Mouse (Mus musculus): Measurements from ENCODE around the gene Draxin. TPM values are rescaled to one million over a fixed set of nuclear protein-coding genes. Genes with fewer than 3 reads are reported as not detected.

The Draxin gene
- total and polyA plus RNA-seq, 3 experiments: 0.08 to 0.17 TPM; not detected in 1

DNA sequence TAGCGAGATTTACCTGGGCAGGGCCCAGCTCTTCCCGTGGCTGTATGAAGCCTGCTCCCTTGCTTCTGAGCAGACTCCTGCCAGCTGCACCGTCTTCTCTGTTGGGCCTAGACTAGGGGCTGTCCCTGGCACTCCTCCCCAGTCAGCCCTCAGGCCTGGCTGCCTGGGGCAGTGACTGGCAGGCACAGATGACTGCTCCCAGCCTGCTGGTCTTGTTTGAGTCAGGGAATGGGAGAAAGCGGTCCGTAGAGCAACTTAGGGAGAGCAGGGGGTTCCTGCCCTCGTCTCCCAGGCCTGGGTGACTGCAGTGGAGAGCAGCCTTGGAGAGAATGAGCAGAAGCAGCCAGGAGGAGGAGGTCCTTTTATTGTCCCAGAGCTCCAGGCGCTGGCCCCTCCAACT is 74.3 kb downstream of the Draxin start:
- H3K9ac ChIP-seq (ENCODE audit: control insufficient read depth, low read depth, low read length, poor library complexity, severe bottlenecking): no peak overlapping the region
- no peak overlapping the region for H3K4me3 ChIP-seq (ENCODE audit: control insufficient read depth in 1 of 2, insufficient read depth in 1 of 2, low read depth in 2 of 2, low read length in 2 of 2)
- no peaks in the 10 kb centered on the region for H3K9me3 ChIP-seq (replicated peaks; ENCODE audit: insufficient read depth, low read length)
- no peak overlapping the region for H3K27ac ChIP-seq (ENCODE audit: control insufficient read depth, low read depth, low read length)
- TF ChIP-seq RAD21 (IDR thresholded peaks at IDR 0.05; ENCODE audit: low read depth, low read length) (no peak), MAFK (IDR thresholded peaks at IDR 0.05; ENCODE audit: borderline replicate concordance, low read depth, low read length) (no peak), USF2 (IDR thresholded peaks at IDR 0.05; ENCODE audit: borderline replicate concordance in 1 of 2, insufficient read depth in 1 of 2, low read depth in 1 of 2, low read length in 2 of 2) (no peak), SMC3 (IDR thresholded peaks at IDR 0.05; ENCODE audit: low read depth, low read length) (no peak), MEF2A (IDR thresholded peaks at IDR 0.05; ENCODE audit: extremely low read depth, insufficient replicate concordance, low read depth, low read length, poor library complexity, severe bottlenecking) (no peak), ZC3H11A (IDR thresholded peaks at IDR 0.05; ENCODE audit: low read depth, low read length) (no peak), UBTF (IDR thresholded peaks at IDR 0.05; ENCODE audit: borderline replicate concordance, insufficient read depth, low read depth, low read length) (no peak), NRF1 (IDR thresholded peaks at IDR 0.05; ENCODE audit: insufficient read depth, low read depth, low read length, poor library complexity, severe bottlenecking) (no peak), BHLHE40 (IDR thresholded peaks at IDR 0.05; ENCODE audit: borderline replicate concordance, low read depth, low read length) (no peak), E2F4 (IDR thresholded peaks at IDR 0.05; ENCODE audit: borderline replicate concordance, low read depth, low read length) (no peak), GABPA (IDR thresholded peaks at IDR 0.05; ENCODE audit: low read depth, low read length) (no peak), JUND (IDR thresholded peaks at IDR 0.05; ENCODE audit: low read depth, low read length) (no peak), KAT2A (conservative IDR thresholded peaks at IDR 0.05; ENCODE audit: low read depth, low read length) (no peak)
- no peaks in the 10 kb centered on the region for H3K79me2 ChIP-seq (ENCODE audit: control insufficient read depth, insufficient read depth, low read length, poor library complexity)
- no peaks in the 10 kb centered on the region; a peak in 1 of 4 replicates for H3K36me3 ChIP-seq (ENCODE audit: control insufficient read depth in 1 of 2, insufficient read depth in 2 of 2, low read length in 2 of 2)
- no peaks in the 10 kb centered on the region for H3K27me3 ChIP-seq (ENCODE audit: control insufficient read depth in 1 of 2, insufficient read depth in 2 of 2, low read length in 2 of 2)
- H3K4me1 ChIP-seq (ENCODE audit: control insufficient read depth in 1 of 2, insufficient read depth in 2 of 2, low read length in 2 of 2): no peaks in the 10 kb centered on the region
- no peak for DNase-seq (ENCODE audit: low read depth, low spot score)

- no peaks in the 10 kb centered on the region for H3K9me3 ChIP-seq (replicated peaks; ENCODE audit: insufficient read depth, low read length)
- H3K36me3 ChIP-seq (ENCODE audit: control insufficient read depth in 1 of 2, insufficient read depth in 2 of 2, low read length in 2 of 2): no peaks in the 10 kb centered on the region; a peak in 1 of 4 replicates
- no peak for DNase-seq (ENCODE audit: low read depth, low spot score)
- no peaks in the 10 kb centered on the region for H3K79me2 ChIP-seq (ENCODE audit: control insufficient read depth, insufficient read depth, low read length, poor library complexity)
- no peak for TF ChIP-seq POLR2A (IDR thresholded peaks at IDR 0.05; ENCODE audit: control insufficient read depth in 1 of 2, insufficient read depth in 1 of 2, low read depth in 1 of 2, low read length in 2 of 2, poor library complexity in 1 of 2)
- TF ChIP-seq USF2 (IDR thresholded peaks at IDR 0.05; ENCODE audit: borderline replicate concordance in 1 of 2, insufficient read depth in 1 of 2, low read depth in 1 of 2, low read length in 2 of 2): no peak
- no peak for TF ChIP-seq JUND (IDR thresholded peaks at IDR 0.05; ENCODE audit: low read depth, low read length)
- no peak for TF ChIP-seq ELF1 (IDR thresholded peaks at IDR 0.05; ENCODE audit: low read depth, low read length)
- TF ChIP-seq TCF12 (IDR thresholded peaks at IDR 0.05; ENCODE audit: low read depth, low read length): no peak
- TF ChIP-seq ZC3H11A (IDR thresholded peaks at IDR 0.05; ENCODE audit: low read depth, low read length): no peak
- TF ChIP-seq TBP (IDR thresholded peaks at IDR 0.05; ENCODE audit: low read depth, low read length): no peak
- TF ChIP-seq POLR2AphosphoS5 (IDR thresholded peaks at IDR 0.05; ENCODE audit: borderline replicate concordance, low read depth, low read length): no peak
- TF ChIP-seq ZKSCAN1 (IDR thresholded peaks at IDR 0.05; ENCODE audit: low read depth, low read length): no peak
- no peak for TF ChIP-seq CHD2 (IDR thresholded peaks at IDR 0.05; ENCODE audit: low read length)
- no peak for TF ChIP-seq MXI1 (IDR thresholded peaks at IDR 0.05; ENCODE audit: low read depth, low read length)
- no peak for TF ChIP-seq MYC (IDR thresholded peaks at IDR 0.05; ENCODE audit: low read depth, low read length)
- TF ChIP-seq KAT2A (conservative IDR thresholded peaks at IDR 0.05; ENCODE audit: low read depth, low read length): no peak
- no peaks in the 10 kb centered on the region for H3K27me3 ChIP-seq (ENCODE audit: control insufficient read depth in 1 of 2, insufficient read depth in 2 of 2, low read length in 2 of 2)
- H3K4me1 ChIP-seq (ENCODE audit: control insufficient read depth in 1 of 2, insufficient read depth in 2 of 2, low read length in 2 of 2): no peaks in the 10 kb centered on the region
- no peak overlapping the region for H3K4me3 ChIP-seq (ENCODE audit: control insufficient read depth in 1 of 2, insufficient read depth in 1 of 2, low read depth in 2 of 2, low read length in 2 of 2)
- no peak overlapping the region for H3K9ac ChIP-seq (ENCODE audit: control insufficient read depth, low read depth, low read length, poor library complexity, severe bottlenecking)
- no peak overlapping the region for H3K27ac ChIP-seq (ENCODE audit: control insufficient read depth, low read depth, low read length)
These were observed 75.4 kb downstream of the Draxin start for GRCm38 (mm10) chr4:148054961-148055695.
